Mouse (Mus musculus): ENCODE data around the gene Evi2b. TPM values are rescaled to one million over a fixed set of nuclear protein-coding genes. Genes with fewer than 3 reads are reported as not detected.

Gene Evi2b
- polyA plus RNA-seq, 1 experiment from 2014 or later: not detected

DNA sequence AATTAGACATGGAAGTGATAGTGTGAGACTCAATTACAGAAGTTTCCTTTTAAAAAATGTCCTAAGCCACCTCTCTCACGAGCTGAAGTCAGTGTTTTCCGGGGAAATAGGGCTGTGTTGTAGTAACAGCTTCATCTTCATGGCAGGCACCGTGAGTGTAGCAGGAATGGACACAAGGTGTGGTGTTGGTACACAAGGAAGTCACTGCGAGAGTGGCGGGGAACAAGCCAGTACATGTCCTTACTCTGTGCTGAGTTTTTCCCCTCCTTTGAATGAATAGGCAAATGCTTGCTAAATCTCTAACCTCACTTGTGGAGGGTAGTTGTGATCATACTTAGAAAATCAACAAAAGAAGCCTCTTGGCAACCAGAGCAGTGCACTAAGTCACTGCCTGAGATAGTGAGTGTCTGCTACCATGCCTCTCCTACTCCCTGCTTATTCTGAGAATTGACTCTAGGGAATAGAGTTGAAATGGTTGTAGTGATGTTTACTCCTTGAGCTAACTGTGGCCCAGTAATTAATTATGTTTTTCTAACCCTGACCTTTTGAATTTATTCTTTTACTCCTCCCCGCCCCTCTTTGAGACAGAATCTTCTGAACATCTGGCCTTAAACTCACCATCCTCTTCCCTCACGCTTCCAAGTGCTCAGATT is 39.6 kb downstream of the Evi2b start:
- WGBS: 80% methylated on average over 7 of the region's 7 CpGs

DNA sequence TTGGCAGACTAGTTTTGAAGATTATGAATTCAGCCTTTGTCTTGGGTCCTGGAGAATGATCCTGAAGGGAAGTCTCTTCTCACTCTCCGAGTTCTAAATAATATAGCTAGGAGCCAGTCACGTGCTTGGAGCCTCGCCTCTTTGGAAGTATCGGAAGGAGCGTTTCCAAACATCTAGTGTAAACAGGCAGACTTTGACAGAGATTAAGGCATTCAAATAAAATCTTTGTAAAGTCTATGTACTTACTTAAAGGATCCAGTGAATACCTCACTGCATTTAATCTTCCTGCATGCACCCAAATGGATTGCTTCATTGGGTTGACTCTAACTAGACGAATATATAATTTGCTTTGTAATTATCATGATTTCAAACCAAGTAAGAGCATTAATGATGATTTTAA is 40.2 kb downstream of the Evi2b start:
- H3K9me3 ChIP-seq (replicated peaks): no peaks in the 10 kb centered on the region
- peaks cover 26% of the 10 kb centered on the region for H3K36me3 ChIP-seq
- ATAC-seq (ENCODE audit: insufficient number of reproducible peaks, low FRiP score): no peak
- no peak overlapping the region for H3K27ac ChIP-seq (ENCODE audit: poor library complexity, severe bottlenecking)
- no peak overlapping the region for H3K4me3 ChIP-seq
- no peak overlapping the region for H3K4me2 ChIP-seq
- no peaks in the 10 kb centered on the region for H3K27me3 ChIP-seq (replicated peaks)
- no peaks in the 10 kb centered on the region for H3K4me1 ChIP-seq (replicated peaks)
- no peak overlapping the region for H3K9ac ChIP-seq
- 91% methylated on average over 6 of the region's 6 CpGs for WGBS

More for the DNA sequence above, 39.6 kb downstream of the Evi2b start:
- H3K36me3 ChIP-seq: peaks cover 27% of the 10 kb centered on the region
- H3K9ac ChIP-seq: no peak overlapping the region
- H3K4me2 ChIP-seq: no peak overlapping the region
- ATAC-seq (ENCODE audit: insufficient number of reproducible peaks, low FRiP score): no peak
- no peak overlapping the region for H3K4me3 ChIP-seq
- no peaks in the 10 kb centered on the region for H3K9me3 ChIP-seq (replicated peaks)
- no peak overlapping the region for H3K27ac ChIP-seq (ENCODE audit: poor library complexity, severe bottlenecking)
- no peaks in the 10 kb centered on the region for H3K4me1 ChIP-seq (replicated peaks)
- H3K27me3 ChIP-seq (replicated peaks): no peaks in the 10 kb centered on the region

DNA sequence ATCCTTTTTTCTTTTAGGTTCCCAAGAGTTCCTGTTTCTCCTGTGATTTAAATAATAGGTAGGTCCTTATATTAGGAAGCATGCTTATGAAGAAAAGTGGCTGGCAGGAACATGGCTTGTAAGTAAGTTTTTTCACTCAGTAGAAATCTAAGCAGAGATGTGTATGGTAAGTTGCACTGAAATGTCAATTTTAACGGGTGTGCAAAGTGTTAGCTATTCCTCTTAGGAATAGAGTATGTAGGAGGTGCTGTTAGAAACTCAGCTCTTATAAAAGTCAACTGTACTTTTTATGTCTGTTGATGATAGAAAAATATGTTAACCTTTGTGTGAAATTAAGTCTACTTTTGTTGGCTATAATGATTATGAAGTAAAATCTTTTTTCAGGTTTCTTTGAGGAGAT is 55.5 kb downstream of the Evi2b start:
- 81% methylated on average over 1 of the region's 1 CpGs for WGBS

More for the DNA sequence above, 55.5 kb downstream of the Evi2b start:
- Histone ChIP-seq H3K36me3 (peaks cover 44% of the 10 kb centered on the region), H3K4me2 (no peak overlapping the region), H3K4me3 (no peak overlapping the region), H3K9ac (no peak overlapping the region), H3K27ac (ENCODE audit: poor library complexity, severe bottlenecking) (no peak overlapping the region), H3K9me3 (replicated peaks) (no peaks in the 10 kb centered on the region), H3K4me1 (replicated peaks) (0 out of 2 replicates have a peak, but pooled peaks cover 7% of the 10 kb centered on the region), H3K27me3 (replicated peaks) (no peaks in the 10 kb centered on the region)
- ATAC-seq (ENCODE audit: insufficient number of reproducible peaks, low FRiP score): no peak

Other genes with a start within 250 kb of the Evi2b start
- not detected in 2 replicates for gene Gm9964, start 226.9 kb downstream of the Evi2b start, polyA plus RNA-seq (2016; fragmentation: Nextera tagmentation; extraction: Ambion mirVana)
- gene Nf1, start 184.1 kb downstream of the Evi2b start, polyA plus RNA-seq (2016; fragmentation: Nextera tagmentation; extraction: Ambion mirVana): 5.6 and 6.6 TPM in 2 replicates
- 0.08 TPM in 2 replicates for gene Omg, start 19.7 kb downstream of the Evi2b start, polyA plus RNA-seq (2016; fragmentation: Nextera tagmentation; extraction: Ambion mirVana)
- gene Evi2, start 6.8 kb upstream of the Evi2b start, polyA plus RNA-seq (2016; fragmentation: Nextera tagmentation; extraction: Ambion mirVana): 0.55 and 0.64 TPM in 2 replicates
- gene Evi2a, start 6.8 kb upstream of the Evi2b start, polyA plus RNA-seq (2016; fragmentation: Nextera tagmentation; extraction: Ambion mirVana): 1.1 and 1.7 TPM in 2 replicates
- gene Rab11fip4, start 67.5 kb upstream of the Evi2b start, polyA plus RNA-seq (2016; fragmentation: Nextera tagmentation; extraction: Ambion mirVana): 0.63 and 0.77 TPM in 2 replicates